Mouse (Mus musculus): ENCODE data around the gene Dcaf11. TPM values are rescaled to one million over a fixed set of nuclear protein-coding genes. Genes with fewer than 3 reads are reported as not detected.

The Dcaf11 gene
- polyA plus RNA-seq, 1 experiment from 2014 or later, result 72.9 TPM

- H3K36me3 ChIP-seq (ENCODE audit: control insufficient read depth, insufficient read depth, low read length), result no peaks in the 10 kb centered on the region
- no peaks in the 10 kb centered on the region for H3K9me3 ChIP-seq (ENCODE audit: control insufficient read depth, low read length)
- H3K4me3 ChIP-seq (ENCODE audit: low read length), result peak overlapping the region; percentile 48
- no peaks in the 10 kb centered on the region; the same call in 1 of the 2 replicates for H3K4me1 ChIP-seq (replicated peaks; ENCODE audit: control insufficient read depth, insufficient read depth, low read length)
- peak overlapping the region; percentile 52 for H3K4me2 ChIP-seq (ENCODE audit: low read depth, low read length)
- peak overlapping the region; percentile 58 for H3K9ac ChIP-seq (ENCODE audit: low read length)
- no peak overlapping the region for H3K27ac ChIP-seq (ENCODE audit: low read length)
- 30% methylated on average over 22 of the region's 22 CpGs for WGBS
- H3K27me3 ChIP-seq (ENCODE audit: control insufficient read depth, insufficient read depth, low read depth, low read length), result no peaks in the 10 kb centered on the region
- ATAC-seq (ENCODE audit: low read depth), result peak; percentile 26; the same call in 1 of the 2 replicates
Observed at GRCm38 (mm10) chr14:55618486-55619195, 58.8 kb downstream of the Dcaf11 start.

Other genes with a start within 250 kb of the Dcaf11 start
- gene Dhrs4, start 81.2 kb upstream of the Dcaf11 start, polyA plus RNA-seq (2015; fragmentation: Nextera tagmentation; extraction: Ambion mirVana), result 101 and 106 TPM in 2 replicates
- gene Carmil3, start 69.4 kb upstream of the Dcaf11 start, polyA plus RNA-seq (2015; fragmentation: Nextera tagmentation; extraction: Ambion mirVana), result 0.98 and 2.0 TPM in 2 replicates
- gene Cpne6, start 49.6 kb upstream of the Dcaf11 start, polyA plus RNA-seq (2015; fragmentation: Nextera tagmentation; extraction: Ambion mirVana), result 0.19 and 0.29 TPM in 2 replicates
- not detected in 2 replicates for gene Nrl, start 35.0 kb upstream of the Dcaf11 start, polyA plus RNA-seq (2015; fragmentation: Nextera tagmentation; extraction: Ambion mirVana)
- 65.3 and 69.4 TPM in 2 replicates for gene Pck2, start 19.7 kb upstream of the Dcaf11 start, polyA plus RNA-seq (2015; fragmentation: Nextera tagmentation; extraction: Ambion mirVana)
- gene A730061H03Rik, start 400 bp downstream of the Dcaf11 start, polyA plus RNA-seq (2015; fragmentation: Nextera tagmentation; extraction: Ambion mirVana), result 1.3 and 2.4 TPM in 2 replicates
- gene Fitm1, start 15.6 kb downstream of the Dcaf11 start, polyA plus RNA-seq (2015; fragmentation: Nextera tagmentation; extraction: Ambion mirVana), result 4.7 and 5.2 TPM in 2 replicates
- gene Psme1, start 18.1 kb downstream of the Dcaf11 start, polyA plus RNA-seq (2015; fragmentation: Nextera tagmentation; extraction: Ambion mirVana), result 175 and 179 TPM in 2 replicates
- 6.4 and 7.3 TPM in 2 replicates for gene Emc9, start 25.3 kb downstream of the Dcaf11 start, polyA plus RNA-seq (2015; fragmentation: Nextera tagmentation; extraction: Ambion mirVana)
- 247 and 250 TPM in 2 replicates for gene Psme2, start 31.1 kb downstream of the Dcaf11 start, polyA plus RNA-seq (2015; fragmentation: Nextera tagmentation; extraction: Ambion mirVana)
- gene Rnf31, start 31.7 kb downstream of the Dcaf11 start, polyA plus RNA-seq (2015; fragmentation: Nextera tagmentation; extraction: Ambion mirVana), result 17.6 and 18.1 TPM in 2 replicates
- gene Irf9, start 43.6 kb downstream of the Dcaf11 start, polyA plus RNA-seq (2015; fragmentation: Nextera tagmentation; extraction: Ambion mirVana), result 12.9 and 15.6 TPM in 2 replicates
- gene Rec8, start 58.0 kb downstream of the Dcaf11 start, polyA plus RNA-seq (2015; fragmentation: Nextera tagmentation; extraction: Ambion mirVana), result 23.0 and 23.4 TPM in 2 replicates
- 72.5 and 78.7 TPM in 2 replicates for gene Ipo4, start 76.0 kb downstream of the Dcaf11 start, polyA plus RNA-seq (2015; fragmentation: Nextera tagmentation; extraction: Ambion mirVana)
- 1.5 and 1.8 TPM in 2 replicates for gene Gm49378, start 77.9 kb downstream of the Dcaf11 start, polyA plus RNA-seq (2015; fragmentation: Nextera tagmentation; extraction: Ambion mirVana)
- 121 and 125 TPM in 2 replicates for gene Tm9sf1, start 83.8 kb downstream of the Dcaf11 start, polyA plus RNA-seq (2015; fragmentation: Nextera tagmentation; extraction: Ambion mirVana)
- 0.73 and 0.74 TPM in 2 replicates for gene Tssk4, start 90.2 kb downstream of the Dcaf11 start, polyA plus RNA-seq (2015; fragmentation: Nextera tagmentation; extraction: Ambion mirVana)
- gene Mdp1, start 100.5 kb downstream of the Dcaf11 start, polyA plus RNA-seq (2015; fragmentation: Nextera tagmentation; extraction: Ambion mirVana), result 52.0 and 57.0 TPM in 2 replicates
- 62.2 and 67.1 TPM in 2 replicates for gene Gmpr2, start 111.9 kb downstream of the Dcaf11 start, polyA plus RNA-seq (2015; fragmentation: Nextera tagmentation; extraction: Ambion mirVana)
- 499 and 508 TPM in 2 replicates for gene Nedd8, start 112.1 kb downstream of the Dcaf11 start, polyA plus RNA-seq (2015; fragmentation: Nextera tagmentation; extraction: Ambion mirVana)
- gene Tinf2, start 121.8 kb downstream of the Dcaf11 start, polyA plus RNA-seq (2015; fragmentation: Nextera tagmentation; extraction: Ambion mirVana), result 45.5 and 46.2 TPM in 2 replicates
- 3.2 and 6.0 TPM in 2 replicates for gene Tgm1, start 153.9 kb downstream of the Dcaf11 start, polyA plus RNA-seq (2015; fragmentation: Nextera tagmentation; extraction: Ambion mirVana)
- gene Rabggta, start 162.3 kb downstream of the Dcaf11 start, polyA plus RNA-seq (2015; fragmentation: Nextera tagmentation; extraction: Ambion mirVana), result 34.2 and 35.0 TPM in 2 replicates
- gene Dhrs1, start 185.7 kb downstream of the Dcaf11 start, polyA plus RNA-seq (2015; fragmentation: Nextera tagmentation; extraction: Ambion mirVana), result 88.5 and 95.0 TPM in 2 replicates
- gene Nop9, start 185.7 kb downstream of the Dcaf11 start, polyA plus RNA-seq (2015; fragmentation: Nextera tagmentation; extraction: Ambion mirVana), result 32.6 and 37.8 TPM in 2 replicates
- gene Cideb, start 198.5 kb downstream of the Dcaf11 start, polyA plus RNA-seq (2015; fragmentation: Nextera tagmentation; extraction: Ambion mirVana), result 1.0 and 1.5 TPM in 2 replicates
- 0.20 and 0.23 TPM in 2 replicates for gene Ltb4r2, start 201.4 kb downstream of the Dcaf11 start, polyA plus RNA-seq (2015; fragmentation: Nextera tagmentation; extraction: Ambion mirVana)
- gene Ltb4r1, start 206.0 kb downstream of the Dcaf11 start, polyA plus RNA-seq (2015; fragmentation: Nextera tagmentation; extraction: Ambion mirVana), result 2.6 and 3.5 TPM in 2 replicates
- gene Adcy4, start 224.1 kb downstream of the Dcaf11 start, polyA plus RNA-seq (2015; fragmentation: Nextera tagmentation; extraction: Ambion mirVana), result 20.0 and 20.8 TPM in 2 replicates
- 38.9 and 40.8 TPM in 2 replicates for gene Ripk3, start 228.9 kb downstream of the Dcaf11 start, polyA plus RNA-seq (2015; fragmentation: Nextera tagmentation; extraction: Ambion mirVana)